Mouse (Mus musculus) myocyte (in vitro differentiated cells): ENCODE measurements around the gene Rab6b. TPM values are rescaled to one million over a fixed set of nuclear protein-coding genes. Genes with fewer than 3 reads are reported as not detected.
"Not testable (repeated sequence)": the region's sequence is repeated elsewhere in the genome, so short reads cannot be mapped to it uniquely, and the experiment has no call there.

Source experiments
- H3K27me3 ChIP-seq: one replicate; pipeline ENCODE4 v1.6.1; 2011; ENCODE audit not compliant: control insufficient read depth, insufficient read depth, insufficient read length
- H3K36me3 ChIP-seq: one replicate; pipeline ENCODE4 v1.6.1; 2011; ENCODE audit not compliant: control insufficient read depth, insufficient read depth
- H3K4me2 ChIP-seq: one replicate; pipeline ENCODE4 v1.6.1; 2011; ENCODE audit warnings: low read depth, control low read depth
- H3K4me3 ChIP-seq: one replicate; pipeline ENCODE4 v1.5.1; 2011; ENCODE audit warnings: mild to moderate bottlenecking, control low read depth, moderate library complexity
- H3K79me2 ChIP-seq: one replicate; pipeline ENCODE4 v1.6.1; 2011; ENCODE audit not compliant: control insufficient read depth, insufficient read depth
- H3ac ChIP-seq: one replicate; pipeline ENCODE4 v1.6.1; 2011; ENCODE audit not compliant: control insufficient read depth, insufficient read length
- CEBPB ChIP-seq: IDR thresholded peaks from 2 replicates; pipeline ENCODE4 v1.6.1; 2011; ENCODE audit warnings: mild to moderate bottlenecking, moderate library complexity; ENCODE audit not compliant: poor library complexity, insufficient read depth, severe bottlenecking
- E2F4 ChIP-seq: IDR thresholded peaks from one replicate; pipeline ENCODE4 v1.6.1; 2011; ENCODE audit warnings: mild to moderate bottlenecking, control low read depth, moderate library complexity; ENCODE audit not compliant: insufficient read depth
- MAX ChIP-seq: IDR thresholded peaks from one replicate; pipeline ENCODE4 v1.6.1; 2011; ENCODE audit warnings: low read depth, mild to moderate bottlenecking, control low read depth
- MYOD1 ChIP-seq, 3 experiments: IDR thresholded peaks; one replicate each; pipeline ENCODE4 v1.6.1; 2011; ENCODE audit warnings: control low read depth in 2 of 3, low read depth in 2 of 3, mild to moderate bottlenecking in 2 of 3, moderate library complexity in 1 of 3; ENCODE audit not compliant: insufficient read length in 2 of 3, control insufficient read depth in 1 of 3
- MYOG ChIP-seq, 3 experiments: IDR thresholded peaks; one replicate each; pipeline ENCODE4 v1.6.1; 2011; ENCODE audit warnings: control low read depth in 2 of 3, low read depth in 2 of 3, mild to moderate bottlenecking in 2 of 3; ENCODE audit not compliant: insufficient read length in 2 of 3, control insufficient read depth in 1 of 3, insufficient read depth in 1 of 3
- POLR2A ChIP-seq: IDR thresholded peaks from one replicate; pipeline ENCODE4 v1.6.1; 2011; ENCODE audit warnings: low read depth, mild to moderate bottlenecking, control low read depth, moderate library complexity; ENCODE audit not compliant: insufficient read length
- POLR2AphosphoS2 ChIP-seq: IDR thresholded peaks from one replicate; pipeline ENCODE4 v1.6.1; 2011; ENCODE audit warnings: low read depth, control low read depth; ENCODE audit not compliant: insufficient read length
- REST ChIP-seq: IDR thresholded peaks from one replicate; pipeline ENCODE4 v1.6.1; 2011; ENCODE audit warnings: mild to moderate bottlenecking, control low read depth, moderate library complexity; ENCODE audit not compliant: insufficient read depth, insufficient read length
- SRF ChIP-seq: IDR thresholded peaks from one replicate; pipeline ENCODE4 v1.6.1; 2011; ENCODE audit warnings: low read depth; ENCODE audit not compliant: control insufficient read depth, insufficient read length
- TCF12 ChIP-seq: IDR thresholded peaks from one replicate; pipeline ENCODE4 v1.6.1; 2011; ENCODE audit warnings: mild to moderate bottlenecking, control low read depth; ENCODE audit not compliant: poor library complexity, insufficient read depth, severe bottlenecking
- TCF3 ChIP-seq: IDR thresholded peaks from one replicate; pipeline ENCODE4 v1.6.1; 2011; ENCODE audit warnings: low read depth, control low read depth; ENCODE audit not compliant: insufficient read length
- USF1 ChIP-seq: IDR thresholded peaks from one replicate; pipeline ENCODE4 v1.6.1; 2011; ENCODE audit warnings: low read depth, mild to moderate bottlenecking, control low read depth, moderate library complexity
- polyA plus RNA-seq: library from polyadenylated mRNA; unstranded; fragments of >200 nt; fragmentation: generic; extraction: Trizol; gene quantifications from one replicate; pipeline ENCODE4 v1.2.1, GENCODE M21; 2012; ENCODE audit warnings: missing spikeins

The Rab6b gene
- polyA plus RNA-seq, 1 experiment = 2.4 TPM

DNA sequence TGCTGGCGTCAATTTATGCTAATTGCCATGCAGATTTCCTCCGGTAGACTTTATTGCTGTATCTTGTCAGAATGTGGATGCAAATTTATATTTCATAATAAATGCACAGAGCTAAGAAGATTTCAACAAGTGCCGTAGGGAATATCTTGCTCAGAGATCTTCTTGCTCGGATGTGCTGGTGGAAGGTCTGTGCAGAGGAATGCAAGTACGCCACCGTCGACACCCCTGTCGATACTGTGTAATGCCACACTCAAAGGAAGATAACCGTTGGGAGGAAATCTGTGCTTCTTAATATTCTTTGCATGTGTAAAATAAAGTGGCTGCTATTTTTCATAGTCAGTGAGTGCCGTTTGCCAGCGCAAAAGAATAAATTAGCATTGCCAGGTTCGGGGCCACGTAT is 35.5 kb downstream of the Rab6b start:
- H3K27me3 ChIP-seq = no peaks in the 10 kb centered on the region
- no peak overlapping the region for H3K4me2 ChIP-seq
- TF ChIP-seq POLR2AphosphoS2 (no peak), TCF12 (no peak), MYOG (IDR thresholded peaks at IDR 0.05; ENCODE audit: control insufficient read depth in 1 of 3, insufficient read depth in 1 of 3, insufficient read length in 2 of 3, low read depth in 2 of 3) (no peak), E2F4 (no peak), MYOD1 (IDR thresholded peaks at IDR 0.05; ENCODE audit: control insufficient read depth in 1 of 3, insufficient read length in 2 of 3, low read depth in 2 of 3) (no peak), SRF (no peak), TCF3 (no peak), POLR2A (no peak)
- H3K4me3 ChIP-seq = no peak overlapping the region
- H3ac ChIP-seq = no peak overlapping the region
- no peaks in the 10 kb centered on the region for H3K79me2 ChIP-seq
- H3K36me3 ChIP-seq = no peaks in the 10 kb centered on the region

DNA sequence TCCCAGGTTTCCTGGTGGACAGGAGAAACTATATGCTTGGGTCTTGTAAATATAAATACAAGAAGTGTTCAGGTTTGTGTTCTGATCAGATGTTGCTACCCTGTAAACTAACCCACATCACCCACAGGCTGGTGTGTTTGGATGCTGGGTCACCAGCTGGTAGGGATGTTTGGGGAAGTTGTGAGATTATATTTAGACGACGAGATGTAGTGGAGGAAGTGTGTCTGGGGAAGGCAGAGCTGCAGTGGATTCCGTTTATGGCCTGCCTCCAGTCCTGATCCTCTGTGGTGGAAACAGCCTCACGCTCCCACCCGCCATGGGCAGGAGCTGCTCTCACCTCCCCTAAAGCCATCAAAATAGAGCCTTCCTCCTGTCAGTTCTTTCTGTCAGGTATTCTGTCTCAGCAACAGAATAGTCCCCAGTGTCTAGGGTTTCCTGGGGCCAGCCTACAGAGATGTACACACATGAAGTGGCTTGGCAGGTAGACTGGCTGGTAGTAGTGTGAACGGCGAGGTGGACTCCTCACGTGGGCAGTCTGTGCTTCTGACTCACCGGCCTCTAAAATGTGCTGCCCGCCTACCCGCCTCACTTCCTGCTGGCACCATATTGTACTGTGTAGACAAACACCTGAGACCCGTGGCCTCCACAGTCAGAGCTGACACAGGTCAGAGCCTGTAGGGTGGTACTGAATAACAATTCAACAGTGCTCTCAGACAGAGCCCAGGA is 37.6 kb downstream of the Rab6b start:
- Histone ChIP-seq H3K27me3 (no peaks in the 10 kb centered on the region), H3ac (no peak overlapping the region), H3K36me3 (no peaks in the 10 kb centered on the region), H3K79me2 (no peaks in the 10 kb centered on the region), H3K4me2 (no peak overlapping the region), H3K4me3 (no peak overlapping the region)
- TF ChIP-seq MYOG (IDR thresholded peaks at IDR 0.05; ENCODE audit: control insufficient read depth in 1 of 3, insufficient read depth in 1 of 3, insufficient read length in 2 of 3, low read depth in 2 of 3) (no peak), REST (no peak), USF1 (no peak), E2F4 (no peak), MYOD1 (IDR thresholded peaks at IDR 0.05; ENCODE audit: control insufficient read depth in 1 of 3, insufficient read length in 2 of 3, low read depth in 2 of 3) (no peak), POLR2AphosphoS2 (no peak)

DNA sequence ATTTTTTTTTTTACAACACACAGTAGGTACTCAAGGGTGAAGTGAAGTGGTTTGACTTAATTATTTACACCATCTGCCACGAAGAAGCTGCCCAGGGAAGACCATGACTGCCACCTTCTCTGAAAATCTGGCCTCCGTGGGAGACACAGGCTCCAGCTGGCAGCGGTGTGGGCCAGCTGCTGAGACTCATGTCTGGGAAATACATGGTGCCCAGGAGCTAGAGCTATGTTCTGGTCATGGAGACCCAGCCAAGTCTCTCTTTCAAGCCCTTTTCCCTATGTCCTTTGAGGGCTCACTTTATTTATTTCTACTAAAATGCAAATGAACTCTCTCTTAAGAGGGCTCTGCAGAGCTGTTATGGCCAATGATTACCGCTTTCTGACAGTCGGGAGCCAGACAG is 41.7 kb downstream of the Rab6b start:
- TF ChIP-seq POLR2A (no peak), E2F4 (no peak), SRF (no peak), MAX (no peak), MYOD1 (IDR thresholded peaks at IDR 0.05; ENCODE audit: control insufficient read depth in 1 of 3, insufficient read length in 2 of 3, low read depth in 2 of 3) (no peak), MYOG (IDR thresholded peaks at IDR 0.05; ENCODE audit: control insufficient read depth in 1 of 3, insufficient read depth in 1 of 3, insufficient read length in 2 of 3, low read depth in 2 of 3) (no peak), USF1 (no peak), TCF12 (no peak), REST (no peak), CEBPB (no peak), TCF3 (no peak), POLR2AphosphoS2 (no peak)
- Histone ChIP-seq H3K36me3 (no peaks in the 10 kb centered on the region), H3K27me3 (no peaks in the 10 kb centered on the region), H3K79me2 (no peaks in the 10 kb centered on the region), H3ac (no peak overlapping the region), H3K4me2 (no peak overlapping the region), H3K4me3 (no peak overlapping the region)

DNA sequence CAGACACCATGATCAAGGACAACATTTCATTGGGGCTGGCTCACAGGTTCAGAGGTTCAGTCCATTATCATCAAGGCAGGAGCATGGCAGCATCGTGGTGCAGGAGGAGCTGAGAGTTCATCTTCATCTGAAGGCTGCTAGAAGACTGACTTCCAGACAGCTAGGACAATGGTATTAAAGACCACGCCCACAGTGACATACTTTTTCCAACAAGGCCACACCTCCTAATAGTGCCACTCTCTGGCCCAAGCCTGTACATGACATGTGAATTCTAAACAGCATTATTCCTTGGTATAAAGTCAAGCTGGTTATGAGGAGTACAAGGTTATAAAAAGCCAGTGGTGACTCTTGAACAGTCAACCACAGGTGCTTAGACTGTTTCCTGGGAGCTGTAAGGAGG is 43.0 kb downstream of the Rab6b start:
- Histone ChIP-seq H3K27me3 (no peaks in the 10 kb centered on the region), H3ac (no peak overlapping the region), H3K4me2 (no peak overlapping the region), H3K79me2 (no peaks in the 10 kb centered on the region), H3K36me3 (no peaks in the 10 kb centered on the region), H3K4me3 (no peak overlapping the region)
- no peak for TF ChIP-seq POLR2A
- TF ChIP-seq CEBPB = no peak
- TF ChIP-seq MYOG (IDR thresholded peaks at IDR 0.05; ENCODE audit: control insufficient read depth in 1 of 3, insufficient read depth in 1 of 3, insufficient read length in 2 of 3, low read depth in 2 of 3) = no peak
- TF ChIP-seq SRF = no peak
- no peak for TF ChIP-seq TCF3
- no peak for TF ChIP-seq MYOD1 (IDR thresholded peaks at IDR 0.05; ENCODE audit: control insufficient read depth in 1 of 3, insufficient read length in 2 of 3, low read depth in 2 of 3)
- TF ChIP-seq POLR2AphosphoS2 = no peak
- no peak for TF ChIP-seq MAX
- TF ChIP-seq E2F4 = no peak
- no peak for TF ChIP-seq REST
- TF ChIP-seq USF1 = no peak
- no peak for TF ChIP-seq TCF12

DNA sequence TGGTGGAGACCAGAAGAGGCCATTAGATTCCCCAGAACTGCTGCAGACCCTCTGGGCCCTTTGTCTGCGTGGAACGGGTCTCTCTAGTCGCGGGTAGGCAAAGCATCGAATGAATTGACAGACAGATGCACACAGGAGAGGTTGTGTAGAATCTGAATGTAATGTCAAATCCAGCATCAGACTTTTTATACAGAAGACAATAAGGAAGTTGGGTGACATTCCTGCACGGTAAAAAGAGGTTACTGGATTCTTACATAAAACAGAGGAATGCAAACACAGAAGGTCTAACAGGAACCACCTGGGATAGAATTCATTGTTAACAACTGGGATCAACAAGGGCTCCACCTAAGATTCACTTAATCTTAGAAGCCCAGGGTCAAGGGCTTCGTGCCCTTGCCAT is 43.6 kb downstream of the Rab6b start:
- H3K36me3 ChIP-seq = not testable (repeated sequence)

More for the DNA sequence above, 43.6 kb downstream of the Rab6b start:
- H3K79me2 ChIP-seq, H3K27me3 ChIP-seq, H3ac ChIP-seq, H3K4me2 ChIP-seq, H3K4me3 ChIP-seq: not testable (repeated sequence)
